Mouse (Mus musculus): ENCODE measurements around the gene Tnfrsf14.

The Tnfrsf14 gene

DNA sequence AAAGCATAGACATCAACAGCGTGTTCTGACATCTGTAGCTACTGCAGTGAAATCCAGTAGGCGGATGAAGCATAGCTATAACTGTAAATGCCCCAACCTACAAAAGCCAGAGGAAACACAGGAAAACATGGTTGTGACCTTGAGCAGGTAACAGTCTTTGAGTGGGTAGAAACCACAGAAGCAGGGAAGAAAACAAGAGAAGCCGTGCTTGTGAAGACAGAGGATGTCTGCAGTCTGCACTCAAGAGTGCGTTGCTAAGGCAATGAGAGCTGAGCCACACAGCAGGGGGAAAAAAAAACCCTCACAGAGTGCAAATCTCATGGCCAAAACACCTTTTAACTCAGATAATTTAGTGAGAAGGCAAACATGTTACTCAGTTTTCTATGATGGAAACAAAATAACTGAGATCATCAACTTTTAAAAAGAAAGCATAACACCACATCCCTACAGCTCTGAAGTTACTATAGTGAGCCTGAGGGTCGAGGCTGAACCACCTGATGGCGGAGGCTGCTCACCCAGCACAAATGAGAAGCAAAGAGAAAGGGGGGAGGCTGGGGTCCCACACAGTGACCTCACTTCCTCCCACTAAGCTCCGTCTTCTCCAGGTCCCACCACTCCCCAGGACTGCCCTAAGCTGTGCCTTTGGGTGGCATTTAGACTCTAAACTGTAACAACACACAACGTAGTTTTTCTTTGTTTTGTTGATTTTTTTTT, 8.3 kb upstream of the Tnfrsf14 start:
- CTCF ChIA-PET, result interaction anchor here (0.6 to 2.0 kb wide), 24 partner anchors 8 to 168 kb away, joined by 3 to 12 read pairs (median 4); partner anchors contain the start of gene Pex10 (in 1 of the 4)
- POLR2A ChIA-PET, result interaction anchor here in 3 of 4 experiments (0.6 to 1.9 kb wide), 7 partner anchors 17 to 665 kb away, joined by 3 to 4 read pairs (median 3); no protein-coding TSS in a partner anchor

- ChIA-PET POLR2A (interaction anchor here in 2 of 4 experiments (0.6 to 1.9 kb wide), 5 partner anchors 18 to 131 kb away, joined by 3 to 4 read pairs (median 3); partner anchors contain the start of gene Pex10 (in 1 of the 2)), CTCF (interaction anchor here (0.5 to 2.2 kb wide), 23 partner anchors 8 to 130 kb away, joined by 3 to 12 read pairs (median 5); partner anchors contain the start of gene Pex10 (in 1 of the 4))
Observed at GRCm38 (mm10) chr4:154935788-154936187, 7.4 kb upstream of the Tnfrsf14 start.

DNA sequence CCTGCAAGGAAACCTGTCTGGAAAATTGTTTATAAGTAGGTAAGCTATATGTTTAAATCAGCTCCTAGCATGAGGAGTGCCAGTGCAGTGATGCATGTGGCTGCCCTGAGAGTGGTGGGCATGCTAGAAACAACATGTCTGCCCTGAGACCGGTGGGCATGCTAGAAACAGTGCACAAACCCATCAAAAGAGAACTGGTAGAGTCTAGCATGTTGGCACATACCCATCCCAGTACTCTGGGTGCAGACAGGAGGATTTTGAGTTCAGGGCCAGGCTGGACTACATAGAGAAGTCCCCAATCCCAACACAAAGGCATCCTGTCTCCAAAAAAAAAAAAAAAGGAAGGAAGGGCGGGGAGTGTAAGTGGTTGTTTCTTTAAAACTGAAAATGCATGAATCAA, 6.4 kb upstream of the Tnfrsf14 start:
- CTCF ChIA-PET, result interaction anchor here in 3 of 4 experiments (1.2 to 2.3 kb wide), 3 partner anchors 10 kb away, joined by 4 to 8 read pairs (median 5); no protein-coding TSS in a partner anchor
- POLR2A ChIA-PET, result interaction anchor here in 1 of 4 experiments (1.5 kb wide), 1 partner anchor 132 kb away, joined by 3 read pairs; the partner anchor contains the start of gene Pex10

DNA sequence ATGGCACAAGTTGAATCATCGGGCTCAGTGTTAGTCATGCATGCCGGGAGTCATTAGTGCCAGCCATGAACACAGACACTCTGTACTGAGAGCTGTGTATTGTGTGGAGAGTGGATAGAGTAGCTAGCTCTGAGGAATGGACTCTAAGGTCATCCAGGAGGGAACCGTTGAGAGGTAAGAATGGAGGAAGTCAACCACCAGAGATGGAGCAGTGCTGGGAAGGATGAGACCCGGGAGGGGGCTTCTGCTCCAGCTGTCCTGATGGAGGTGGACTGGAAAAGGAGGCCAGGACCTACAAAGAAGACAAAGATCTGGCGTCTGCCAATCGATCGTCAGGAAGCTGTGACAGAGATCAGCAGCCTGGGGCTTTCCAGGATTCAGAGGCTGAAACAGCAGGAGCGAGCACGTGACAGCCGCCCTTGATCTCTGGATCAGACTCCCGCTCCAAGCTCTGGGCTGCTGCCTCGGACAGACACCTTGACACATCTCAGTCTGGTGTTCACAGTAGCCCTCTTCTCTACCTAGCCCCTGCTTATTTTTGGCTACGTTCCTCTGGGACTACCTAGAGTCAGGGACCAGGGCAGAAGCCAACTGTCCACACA, 5.0 kb upstream of the Tnfrsf14 start:
- ChIA-PET POLR2A (no interaction called here), CTCF (interaction anchor here in 3 of 4 experiments (0.6 to 2.3 kb wide), 4 partner anchors 8 to 56 kb away, joined by 3 to 8 read pairs (median 4); no protein-coding TSS in a partner anchor)

GRCm38 (mm10) chr4:154929088-154929660, 811 bp upstream of the Tnfrsf14 start:
- ChIA-PET CTCF (interaction anchor here in 2 of 4 experiments (0.8 to 0.9 kb wide), 2 partner anchors 125 to 339 kb away, joined by 3 read pairs; no protein-coding TSS in a partner anchor), POLR2A (interaction anchor here in 2 of 4 experiments (1.1 to 1.2 kb wide), 3 partner anchors 14 to 56 kb away, joined by 3 read pairs; no protein-coding TSS in a partner anchor)

DNA sequence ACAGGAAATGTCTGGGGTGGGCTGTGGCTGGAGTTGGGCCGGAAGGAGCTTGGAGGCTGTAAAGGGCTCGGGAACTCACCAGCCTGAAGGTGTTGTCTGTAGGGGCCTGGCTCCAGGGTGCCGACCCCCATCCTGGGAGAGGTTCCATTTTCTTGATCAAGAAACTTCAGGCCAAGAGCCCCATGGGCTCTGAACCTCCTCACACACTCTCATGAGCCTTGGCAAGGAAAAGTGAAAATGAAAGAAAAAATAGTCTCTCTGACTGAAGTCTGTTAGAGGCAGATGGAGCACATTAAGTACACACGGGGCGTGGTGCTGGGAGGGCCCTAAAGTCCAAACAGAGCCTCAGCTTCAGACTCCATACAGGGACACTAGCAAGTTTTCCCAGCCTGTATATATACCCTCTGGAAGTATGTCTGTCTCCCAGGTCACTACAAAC, 445 bp downstream of the Tnfrsf14 start:
- POLR2A ChIA-PET, result interaction anchor here in 2 of 4 experiments (0.7 to 1.1 kb wide), 3 partner anchors 16 to 29 kb away, joined by 3 read pairs; partner anchors contain the start of gene Fam213b (in 1 of the 2)
- CTCF ChIA-PET, result interaction anchor here in 3 of 4 experiments (0.6 to 1.1 kb wide), 6 partner anchors 8 to 138 kb away, joined by 3 to 9 read pairs (median 3); no protein-coding TSS in a partner anchor

GRCm38 (mm10) chr4:154926969-154927898, 1.1 kb downstream of the Tnfrsf14 start:
- CTCF ChIA-PET, result interaction anchor here in 2 of 4 experiments (0.6 to 1.1 kb wide), 5 partner anchors 9 to 1368 kb away, joined by 3 to 9 read pairs (median 4); no protein-coding TSS in a partner anchor
- POLR2A ChIA-PET, result interaction anchor here in 2 of 4 experiments (0.7 to 1.1 kb wide), 2 partner anchors 26 to 28 kb away, joined by 3 read pairs; partner anchors contain the start of gene Fam213b (in 1 of the 2)

- ChIA-PET POLR2A (interaction anchor here in 1 of 4 experiments (0.9 to 1.3 kb wide), 4 partner anchors 13 to 140 kb away, joined by 3 to 5 read pairs (median 3); no protein-coding TSS in a partner anchor), CTCF (interaction anchor here (0.5 to 2.8 kb wide), 57 partner anchors 9 to 493 kb away, joined by 3 to 24 read pairs (median 4); partner anchors contain the start of genes Faap20 (in 1 of the 4) and Pex10 (in 1 of the 4))
Observed at GRCm38 (mm10) chr4:154925413-154925812, 3.0 kb downstream of the Tnfrsf14 start.

- POLR2A ChIA-PET, result interaction anchor here in 1 of 4 experiments (1.2 kb wide), 1 partner anchor 87 kb away, joined by 3 read pairs; no protein-coding TSS in a partner anchor
- CTCF ChIA-PET, result interaction anchor here in 2 of 4 experiments (1.0 to 1.3 kb wide), 3 partner anchors 56 to 143 kb away, joined by 3 to 4 read pairs (median 3); no protein-coding TSS in a partner anchor
Observed at GRCm38 (mm10) chr4:154922931-154923330, 5.4 kb downstream of the Tnfrsf14 start.

DNA sequence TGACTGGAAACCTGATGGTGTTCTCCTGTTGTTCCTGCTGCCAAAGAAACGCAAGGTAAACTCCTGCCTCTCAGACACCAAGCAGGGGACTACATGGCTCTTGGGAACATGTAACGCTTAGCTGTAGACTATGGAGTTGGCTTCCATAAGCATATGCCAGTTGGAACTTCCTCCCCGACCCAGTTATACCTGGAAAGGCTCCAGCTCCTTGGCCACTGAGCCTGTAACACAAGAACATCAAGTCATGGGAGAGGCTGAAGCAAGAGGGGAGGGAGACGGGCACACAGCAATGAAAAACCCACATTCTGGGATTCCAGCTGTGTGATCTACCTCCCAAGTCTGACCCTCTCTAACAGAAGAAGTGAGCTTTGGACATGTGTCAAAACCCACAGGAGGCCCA, 6.1 kb downstream of the Tnfrsf14 start:
- CTCF ChIA-PET, result interaction anchor here in 1 of 4 experiments (1.3 kb wide), 1 partner anchor 91 kb away, joined by 4 read pairs; no protein-coding TSS in a partner anchor
- POLR2A ChIA-PET, result interaction anchor here in 1 of 4 experiments (1.2 kb wide), 1 partner anchor 88 kb away, joined by 3 read pairs; no protein-coding TSS in a partner anchor

DNA sequence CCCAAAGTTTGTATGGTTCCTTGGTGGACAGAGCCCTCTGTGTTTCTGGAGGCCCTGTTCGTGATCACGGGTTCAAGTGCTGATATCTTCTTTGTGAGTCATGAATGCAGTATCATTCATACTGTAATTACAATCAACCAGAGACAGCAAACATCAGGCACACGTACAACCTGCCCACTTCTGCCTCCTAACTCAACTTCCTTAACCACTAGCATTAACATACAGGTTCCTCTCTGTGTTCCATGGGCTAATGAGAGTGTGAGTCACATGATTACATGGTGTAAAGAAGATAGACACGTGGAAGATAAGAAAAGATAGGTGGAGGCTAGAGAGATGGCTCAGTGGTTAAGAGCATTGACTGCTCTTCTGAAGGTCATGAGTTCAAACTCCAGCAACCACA, 11.7 kb downstream of the Tnfrsf14 start:
- ChIA-PET CTCF (no interaction called here), POLR2A (interaction anchor here in 1 of 4 experiments (1.7 kb wide), 1 partner anchor 9 kb away, joined by 3 read pairs; no protein-coding TSS in a partner anchor)

- ChIA-PET POLR2A (interaction anchor here in 1 of 4 experiments (0.7 to 0.8 kb wide), 2 partner anchors 14 to 28 kb away, joined by 3 read pairs; no protein-coding TSS in a partner anchor), CTCF (interaction anchor here in 2 of 4 experiments (0.6 to 1.3 kb wide), 5 partner anchors 10 to 828 kb away, joined by 3 to 6 read pairs (median 3); no protein-coding TSS in a partner anchor)
Observed at GRCm38 (mm10) chr4:154915286-154915685, 13.1 kb downstream of the Tnfrsf14 start.

GRCm38 (mm10) chr4:154914707-154915106, 13.7 kb downstream of the Tnfrsf14 start:
- POLR2A ChIA-PET, result interaction anchor here in 1 of 4 experiments (0.7 to 0.8 kb wide), 2 partner anchors 14 to 28 kb away, joined by 3 read pairs; no protein-coding TSS in a partner anchor
- CTCF ChIA-PET, result interaction anchor here in 2 of 4 experiments (0.6 to 1.3 kb wide), 5 partner anchors 10 to 827 kb away, joined by 3 to 6 read pairs (median 3); no protein-coding TSS in a partner anchor

- ChIA-PET POLR2A (no interaction called here), CTCF (interaction anchor here in 2 of 4 experiments (1.0 to 1.5 kb wide), 2 partner anchors 11 to 140 kb away, joined by 3 to 5 read pairs; no protein-coding TSS in a partner anchor)
Observed at GRCm38 (mm10) chr4:154914252-154914651, 14.1 kb downstream of the Tnfrsf14 start.

DNA sequence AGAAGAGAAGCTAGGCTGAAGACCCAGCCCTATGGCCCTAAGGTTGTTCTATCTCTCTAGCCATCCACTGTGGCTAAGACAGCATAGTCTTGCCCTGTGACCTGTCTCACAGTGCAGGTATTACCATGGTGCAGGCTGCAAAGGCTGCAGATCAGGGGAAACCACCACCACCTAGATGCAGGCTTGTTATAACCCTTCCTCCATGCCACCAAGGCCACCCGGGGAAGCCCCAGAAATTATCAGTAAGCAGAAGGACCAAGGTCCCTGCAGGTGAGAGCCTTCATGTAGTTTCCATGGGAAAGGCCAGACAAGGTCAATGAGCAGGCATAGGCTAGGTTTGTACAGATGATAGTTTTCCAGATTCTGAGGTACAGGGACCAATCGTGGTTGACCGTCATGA, 14.5 kb downstream of the Tnfrsf14 start:
- CTCF ChIA-PET, result interaction anchor here in 2 of 4 experiments (0.8 to 1.5 kb wide), 3 partner anchors 11 to 141 kb away, joined by 3 to 5 read pairs (median 3); no protein-coding TSS in a partner anchor
- POLR2A ChIA-PET, result no interaction called here

DNA sequence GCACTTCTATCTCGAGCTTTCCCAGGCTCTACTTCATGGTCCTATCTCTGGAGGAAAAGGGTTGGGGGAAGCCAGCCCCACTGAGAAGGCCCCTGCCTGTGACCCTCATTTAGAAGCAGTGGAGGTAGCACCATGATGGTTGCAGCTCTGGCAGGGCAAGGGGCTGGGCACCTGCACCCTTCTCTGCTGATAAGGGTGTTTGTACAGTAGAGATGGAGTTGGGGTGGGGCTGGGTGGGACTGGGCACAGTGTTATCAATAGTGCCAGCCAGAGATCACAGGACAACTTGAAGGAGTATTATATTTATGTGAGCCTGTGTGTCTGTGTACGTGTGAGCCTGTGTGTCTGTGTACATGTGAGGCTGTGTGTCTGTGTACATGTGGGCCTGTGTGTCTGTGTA, 16.7 kb downstream of the Tnfrsf14 start:
- ChIA-PET POLR2A (interaction anchor here in 1 of 4 experiments (1.5 kb wide), 1 partner anchor 17 kb away, joined by 3 read pairs; the partner anchor contains the start of gene Tnfrsf14), CTCF (interaction anchor here in 1 of 4 experiments (0.6 kb wide), 1 partner anchor 119 kb away, joined by 3 read pairs; no protein-coding TSS in a partner anchor)
